Mouse (Mus musculus): ENCODE measurements around the gene Mgat5.

GRCm38 (mm10) chr1:127409512-127409911, 204.7 kb downstream of the Mgat5 start:
- TF ChIP-seq POLR2A (IDR thresholded peaks at IDR 0.05; ENCODE audit: borderline replicate concordance, insufficient read depth, low read length): no peak
- peak; percentile 33; the same call in 1 of the 2 replicates for TF ChIP-seq CTCF (IDR thresholded peaks at IDR 0.05; ENCODE audit: borderline replicate concordance, insufficient read depth, low read depth, low read length)
